Mouse (Mus musculus) kidney, postnatal 0 days (tissue): ENCODE data around the gene Id1. TPM values are rescaled to one million over a fixed set of nuclear protein-coding genes. Genes with fewer than 3 reads are reported as not detected.

Source experiments
- ATAC-seq: fragments of 200-750 bp; cut with Nextera tagmentation; replicated peaks from 2 replicates; pipeline ENCODE4 v1.8.0; 2017; ENCODE audit warnings: low read depth, moderate number of reproducible peaks, moderate TSS enrichment, moderate library complexity; ENCODE audit not compliant: low FRiP score
- DNase-seq: peaks from one replicate; pipeline ENCODE4 v3.0.0-alpha.2; 2016; ENCODE audit warnings: low spot score
- H3K27ac ChIP-seq: fragments of 300-500 bp; sonication (generic); 2 replicates; pipeline ENCODE4 v1.5.1; 2014; ENCODE audit warnings: mild to moderate bottlenecking
- H3K27me3 ChIP-seq: fragments of 300-500 bp; sonication (generic); 2 replicates; pipeline ENCODE4 v1.6.1; 2014; ENCODE audit warnings: low read length, mixed read lengths; ENCODE audit not compliant: insufficient read depth
- H3K36me3 ChIP-seq: fragments of 300-500 bp; sonication (generic); 2 replicates; pipeline ENCODE4 v1.6.1; 2014; ENCODE audit warnings: low read length, mixed read lengths; ENCODE audit not compliant: insufficient read depth
- H3K4me1 ChIP-seq: fragments of 300-500 bp; sonication (generic); replicated peaks from 2 replicates; pipeline ENCODE4 v1.6.1; 2014; ENCODE audit warnings: antibody characterized with exemption, low read length, mixed read lengths; ENCODE audit not compliant: insufficient read depth
- H3K4me2 ChIP-seq: fragments of 300-500 bp; sonication (generic); 2 replicates; pipeline ENCODE4 v1.6.1; 2014; ENCODE audit warnings: mild to moderate bottlenecking, low read length, moderate library complexity, mixed read lengths
- H3K4me3 ChIP-seq: fragments of 300-500 bp; sonication (generic); replicated peaks from 2 replicates; pipeline ENCODE4 v1.5.1; 2014; ENCODE audit warnings: low read depth, low read length
- H3K9ac ChIP-seq: fragments of 300-500 bp; sonication (generic); 2 replicates; pipeline ENCODE4 v1.6.1; 2014; ENCODE audit warnings: low read depth, low read length
- H3K9me3 ChIP-seq: fragments of 300-500 bp; sonication (generic); replicated peaks from 2 replicates; pipeline ENCODE4 v1.6.1; 2016; ENCODE audit warnings: low read length, inconsistent platforms, mixed read lengths
- CTCF ChIP-seq: IDR thresholded peaks from 2 replicates; pipeline ENCODE4 v1.5.1; 2016; ENCODE audit warnings: antibody characterized with exemption, low read depth, mild to moderate bottlenecking, moderate library complexity
- WGBS: fragments of 180-500 bp; shearing (Covaris S2); extraction: QIAGEN DNeasy Blood & Tissue Kit; methylation state at CpG from one replicate; pipeline ENCODE4 v1.1.7; 2014; 5-methylcytosine and 5-hydroxymethylcytosine counted together
- polyA plus RNA-seq: library from polyadenylated mRNA; unstranded; fragments of >200 nt; fragmentation: Nextera tagmentation; extraction: Ambion mirVana; gene quantifications from 2 replicates; pipeline ENCODE4 v1.2.1, GENCODE M21; 2015

The Id1 gene
- polyA plus RNA-seq, 1 experiment from 2014 or later, result 194 TPM

DNA sequence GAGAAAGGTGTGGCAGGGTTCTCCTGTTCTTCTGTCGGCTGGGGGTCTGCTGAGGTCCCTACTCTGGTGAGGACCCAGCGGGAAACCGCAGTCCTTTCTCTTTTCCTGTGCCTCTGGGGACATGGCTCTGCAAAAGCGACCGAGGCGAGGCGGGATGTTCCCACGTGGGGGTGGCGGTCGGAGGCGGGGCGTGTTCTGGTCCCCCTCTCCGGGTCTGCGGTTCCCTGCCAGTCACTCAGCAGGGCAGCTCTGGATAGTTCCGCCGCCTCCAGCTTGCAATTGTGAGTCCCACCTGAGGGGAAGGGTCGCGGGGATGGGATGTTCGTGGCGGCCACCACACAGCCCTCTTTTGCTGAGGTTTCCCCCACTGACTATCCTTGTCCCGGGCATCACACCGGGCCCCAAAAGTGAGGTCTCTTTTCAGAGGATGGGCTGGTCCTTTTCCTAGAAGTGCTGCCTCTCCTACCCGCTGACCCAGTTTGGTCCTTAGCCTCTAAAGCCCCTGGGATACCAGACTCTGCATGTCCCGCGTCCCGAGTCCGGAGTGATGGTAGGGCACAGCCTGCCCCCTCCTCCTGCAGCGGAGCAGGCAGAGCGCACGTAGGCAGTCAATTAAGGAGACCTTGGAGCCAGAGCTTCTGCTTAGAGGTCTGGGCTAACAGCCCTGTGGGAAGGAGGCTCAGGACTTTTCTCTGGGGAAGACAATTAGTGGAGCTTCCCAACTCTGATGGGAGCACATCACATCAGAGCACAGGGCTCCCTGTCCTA, 18.1 kb downstream of the Id1 start, which contains the start of gene Cox4i2:
TSS of gene Cox4i2 (plus strand) at position 230 of the 768 bp plus-strand sequence.
- Histone ChIP-seq H3K27me3 (no peaks in the 10 kb centered on the region), H3K4me3 (peak within 1 kb of the TSS; percentile 22), H3K4me1 (peaks cover 10% of the 10 kb centered on the region; the same call in 1 of the 2 replicates), H3K36me3 (no peaks in the 10 kb centered on the region), H3K9ac (peak within 1 kb of the TSS; percentile 32; the same call in 1 of the 2 replicates), H3K9me3 (no peaks in the 10 kb centered on the region), H3K4me2 (peak within 1 kb of the TSS; percentile 63), H3K27ac (no peak within 1 kb of the TSS)
- DNase-seq (peak; percentile 63), ATAC-seq (no peak)
- WGBS, result 5% methylated on average over 30 of the region's 30 CpGs
- TF ChIP-seq CTCF, result no peak

DNA sequence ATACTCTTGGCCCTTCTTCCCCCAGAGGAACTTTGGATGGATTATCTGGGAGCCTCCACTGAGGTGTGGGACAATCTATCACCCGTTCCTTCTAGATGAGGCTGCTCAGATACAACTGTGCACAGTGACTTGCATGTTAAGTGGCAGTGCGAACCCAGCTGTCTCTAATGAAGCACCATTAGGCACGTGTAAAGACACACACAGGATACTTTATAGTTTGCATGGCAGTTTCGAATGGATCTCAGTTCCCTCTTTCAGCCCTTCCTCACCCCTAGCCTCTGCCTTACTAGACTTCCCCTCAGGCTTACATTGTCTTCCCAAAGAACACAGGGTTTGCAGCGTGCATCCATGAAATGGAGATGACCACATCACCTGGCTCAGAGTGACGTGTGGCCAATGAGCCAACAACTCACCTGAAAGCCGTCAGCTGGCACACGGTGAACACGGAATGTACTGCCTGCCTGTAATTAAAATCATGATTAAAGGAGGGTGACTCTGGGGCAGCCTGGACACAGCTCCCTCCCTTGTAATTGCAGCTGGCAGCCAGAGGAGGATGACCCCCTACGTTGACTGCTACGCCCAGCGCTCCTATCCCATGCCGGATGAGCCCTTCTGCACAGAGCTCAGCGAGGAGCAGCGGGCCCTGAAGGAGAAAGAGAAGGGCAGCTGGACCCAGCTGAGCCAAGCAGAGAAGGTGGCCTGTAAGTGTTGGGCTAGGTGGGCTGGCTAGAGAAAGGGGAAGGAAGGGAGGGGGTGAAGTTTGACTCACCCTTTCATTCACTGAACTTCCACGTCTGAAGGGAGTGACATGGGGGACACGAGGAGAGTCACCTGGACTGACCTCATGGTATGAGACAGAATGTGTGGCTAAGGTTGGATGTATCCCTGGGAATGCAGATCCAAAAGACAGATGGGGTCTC, 20.7 kb downstream of the Id1 start:
- H3K27me3 ChIP-seq, result no peaks in the 10 kb centered on the region
- H3K36me3 ChIP-seq, result no peaks in the 10 kb centered on the region
- H3K9ac ChIP-seq, result no peak overlapping the region
- peak; percentile 61 for ATAC-seq
- no peaks in the 10 kb centered on the region for H3K9me3 ChIP-seq
- WGBS, result 39% methylated on average over 17 of the region's 17 CpGs
- H3K4me1 ChIP-seq, result peaks cover 10% of the 10 kb centered on the region; the same call in 1 of the 2 replicates
- no peak for TF ChIP-seq CTCF
- DNase-seq, result peak; percentile 58
- H3K4me2 ChIP-seq, result 0 out of 2 replicates have a peak overlapping the region, but pooled peaks have one; percentile 2
- H3K4me3 ChIP-seq, result no peak overlapping the region
- H3K27ac ChIP-seq, result no peak overlapping the region

DNA sequence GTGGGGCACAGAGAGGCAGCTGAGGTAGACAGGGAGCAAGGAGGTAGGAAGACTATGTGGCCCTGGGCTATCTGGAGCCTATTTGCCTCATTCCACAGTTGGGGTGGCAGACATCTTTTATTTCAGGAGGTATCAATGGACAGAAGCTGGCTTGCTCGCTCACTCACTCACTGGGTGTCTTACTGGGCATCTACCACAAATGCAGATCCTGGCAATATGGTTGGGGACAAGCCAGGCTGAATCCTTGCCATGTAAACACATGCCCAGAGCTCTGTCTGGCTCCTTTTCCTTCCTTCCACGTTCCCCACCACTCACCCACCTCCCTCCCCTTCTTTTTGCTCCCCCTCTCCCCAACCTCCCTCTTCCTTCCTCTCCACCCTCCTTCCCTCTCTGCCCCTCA, 21.4 kb downstream of the Id1 start:
- no peak for TF ChIP-seq CTCF
- WGBS, result 68% methylated on average over 2 of the region's 2 CpGs
- Histone ChIP-seq H3K27me3 (no peaks in the 10 kb centered on the region), H3K9ac (no peak overlapping the region), H3K36me3 (no peaks in the 10 kb centered on the region), H3K4me3 (no peak overlapping the region), H3K9me3 (no peaks in the 10 kb centered on the region), H3K4me1 (peaks cover 10% of the 10 kb centered on the region; the same call in 1 of the 2 replicates), H3K27ac (no peak overlapping the region), H3K4me2 (no peak overlapping the region)
- DNase-seq, result no peak
- no peak for ATAC-seq

DNA sequence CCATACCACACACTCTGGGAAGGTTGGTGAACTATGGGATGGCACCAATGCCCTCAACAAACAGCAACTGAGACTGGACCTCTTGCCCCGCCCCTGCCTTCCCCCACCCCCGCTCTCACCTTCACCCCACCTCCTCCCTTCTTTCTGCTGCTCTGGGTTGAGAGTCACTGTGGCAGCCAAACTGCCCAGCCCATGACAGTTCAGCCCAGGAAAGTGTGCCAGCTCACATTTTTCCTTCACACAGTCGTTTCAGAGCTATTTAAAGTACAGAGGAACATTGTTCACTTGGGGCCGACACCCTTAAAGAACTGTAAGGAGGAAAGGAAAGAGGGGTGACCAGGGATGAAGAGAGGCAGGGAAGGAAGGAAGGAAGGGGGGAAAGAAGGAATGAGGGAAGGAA, 22.3 kb downstream of the Id1 start:
- Histone ChIP-seq H3K9me3 (no peaks in the 10 kb centered on the region), H3K36me3 (no peaks in the 10 kb centered on the region), H3K4me2 (no peak overlapping the region), H3K4me1 (peaks cover 10% of the 10 kb centered on the region; the same call in 1 of the 2 replicates), H3K27me3 (no peaks in the 10 kb centered on the region), H3K4me3 (no peak overlapping the region), H3K27ac (no peak overlapping the region), H3K9ac (no peak overlapping the region)
- TF ChIP-seq CTCF, result no peak
- no peak for DNase-seq
- WGBS, result 41% methylated on average over 4 of the region's 4 CpGs
- no peak for ATAC-seq

- Histone ChIP-seq H3K4me2 (no peak overlapping the region), H3K9ac (no peak overlapping the region), H3K27me3 (no peaks in the 10 kb centered on the region), H3K9me3 (no peaks in the 10 kb centered on the region), H3K4me1 (peaks cover 10% of the 10 kb centered on the region), H3K4me3 (no peak overlapping the region), H3K36me3 (no peaks in the 10 kb centered on the region), H3K27ac (no peak overlapping the region)
- ATAC-seq, result no peak
- 82% methylated on average over 6 of the region's 6 CpGs for WGBS
- no peak for DNase-seq
- no peak for TF ChIP-seq CTCF
Measured at GRCm38 (mm10) chr2:152763310-152763709, 27.3 kb downstream of the Id1 start.
